Mouse (Mus musculus): ENCODE results near the gene Gm20661. TPM values are rescaled to one million over a fixed set of nuclear protein-coding genes. Genes with fewer than 3 reads are reported as not detected.

Gene Gm20661
- total and polyA plus RNA-seq, 3 experiments = 0.35 to 0.85 TPM; not detected in 1

- TF ChIP-seq ETS1 (IDR thresholded peaks at IDR 0.05; ENCODE audit: low read depth, low read length) = 0 out of 2 replicates have a peak, but pooled peaks have one; percentile 5
- TF ChIP-seq CTCF (IDR thresholded peaks at IDR 0.05 in 2 of 3, conservative IDR thresholded peaks at IDR 0.05 in 1 of 3; ENCODE audit: control insufficient read depth in 1 of 3, insufficient read depth in 1 of 3, low read depth in 2 of 3, low read length in 3 of 3, poor library complexity in 1 of 3, severe bottlenecking in 1 of 3) = no peak
- no peak for TF ChIP-seq KAT2A (conservative IDR thresholded peaks at IDR 0.05; ENCODE audit: low read depth, low read length)
These were observed 33.5 kb upstream of the Gm20661 start (continued) for GRCm38 (mm10) chr9:107949184-107949921.

- peak within 1 kb of the TSS; percentile 90 for H3K9ac ChIP-seq (ENCODE audit: control insufficient read depth, low read depth, low read length, poor library complexity, severe bottlenecking)
- peak; percentile 61 for DNase-seq (ENCODE audit: low read depth, low spot score)
- no peak for TF ChIP-seq POLR2AphosphoS5 (IDR thresholded peaks at IDR 0.05; ENCODE audit: borderline replicate concordance, low read depth, low read length)
- no peak for TF ChIP-seq CHD2 (IDR thresholded peaks at IDR 0.05; ENCODE audit: low read length)
- TF ChIP-seq SMC3 (IDR thresholded peaks at IDR 0.05; ENCODE audit: low read depth, low read length) = no peak
- no peak for TF ChIP-seq ZKSCAN1 (IDR thresholded peaks at IDR 0.05; ENCODE audit: low read depth, low read length)
- TF ChIP-seq ZMIZ1 (IDR thresholded peaks at IDR 0.05; ENCODE audit: low read depth, low read length) = no peak
- no peak for TF ChIP-seq E2F4 (IDR thresholded peaks at IDR 0.05; ENCODE audit: borderline replicate concordance, low read depth, low read length)
- TF ChIP-seq SIN3A (IDR thresholded peaks at IDR 0.05; ENCODE audit: low read length) = 0 out of 2 replicates have a peak, but pooled peaks have one; percentile 32
- 0 out of 2 replicates have a peak, but pooled peaks have one; percentile 18 for TF ChIP-seq MXI1 (IDR thresholded peaks at IDR 0.05; ENCODE audit: low read depth, low read length)
- no peak for TF ChIP-seq JUND (IDR thresholded peaks at IDR 0.05; ENCODE audit: low read depth, low read length)
- TF ChIP-seq NRF1 (IDR thresholded peaks at IDR 0.05; ENCODE audit: insufficient read depth, low read depth, low read length, poor library complexity, severe bottlenecking) = no peak
- no peak for TF ChIP-seq KAT2A (conservative IDR thresholded peaks at IDR 0.05; ENCODE audit: low read depth, low read length)
- TF ChIP-seq ZC3H11A (IDR thresholded peaks at IDR 0.05; ENCODE audit: low read depth, low read length) = no peak
These were observed 33.0 kb upstream of the Gm20661 start, which contains the start of gene Traip for GRCm38 (mm10) chr9:107949922-107950235. Gene Traip, plus strand, starts transcription at chr9:107950136.

GRCm38 (mm10) chr9:107950460-107951355 is 32.1 kb upstream of the Gm20661 start:
- Histone ChIP-seq H3K79me2 (ENCODE audit: control insufficient read depth, insufficient read depth, low read length, poor library complexity) (peaks cover 33% of the 10 kb centered on the region), H3K27me3 (ENCODE audit: control insufficient read depth in 1 of 2, insufficient read depth in 2 of 2, low read length in 2 of 2) (no peaks in the 10 kb centered on the region), H3K36me3 (ENCODE audit: control insufficient read depth in 1 of 2, insufficient read depth in 2 of 2, low read length in 2 of 2) (peaks cover 4 to 12% of the 10 kb centered on the region in 2 experiments; a peak in 2 of 4 replicates), H3K27ac (ENCODE audit: control insufficient read depth, low read depth, low read length) (peak overlapping the region; percentile 71), H3K4me3 (ENCODE audit: control insufficient read depth in 1 of 2, insufficient read depth in 1 of 2, low read depth in 2 of 2, low read length in 2 of 2) (peak overlapping the region; percentile 85 to 96), H3K4me1 (ENCODE audit: control insufficient read depth in 1 of 2, insufficient read depth in 2 of 2, low read length in 2 of 2) (peaks cover 0 to 13% of the 10 kb centered on the region in 2 experiments; a peak in 2 of 4 replicates), H3K9me3 (replicated peaks; ENCODE audit: insufficient read depth, low read length) (no peaks in the 10 kb centered on the region), H3K9ac (ENCODE audit: control insufficient read depth, low read depth, low read length, poor library complexity, severe bottlenecking) (peak overlapping the region; percentile 90)
- DNase-seq (ENCODE audit: low read depth, low spot score) = peak; percentile 95
- TF ChIP-seq KAT2A (conservative IDR thresholded peaks at IDR 0.05; ENCODE audit: low read depth, low read length) (peak; percentile 72; the same call in 1 of the 2 replicates), NELFE (IDR thresholded peaks at IDR 0.05; ENCODE audit: low read depth, low read length) (peak; percentile 95), MXI1 (IDR thresholded peaks at IDR 0.05; ENCODE audit: low read depth, low read length) (peak; percentile 91), USF2 (IDR thresholded peaks at IDR 0.05; ENCODE audit: borderline replicate concordance in 1 of 2, insufficient read depth in 1 of 2, low read depth in 1 of 2, low read length in 2 of 2) (no peak), MYC (IDR thresholded peaks at IDR 0.05; ENCODE audit: low read depth, low read length) (peak; percentile 72; the same call in 1 of the 2 replicates), USF1 (IDR thresholded peaks at IDR 0.05; ENCODE audit: low read depth, low read length) (no peak), GATA1 (IDR thresholded peaks at IDR 0.05; ENCODE audit: low read depth, low read length) (peak; percentile 84), MEF2A (IDR thresholded peaks at IDR 0.05; ENCODE audit: extremely low read depth, insufficient replicate concordance, low read depth, low read length, poor library complexity, severe bottlenecking) (0 out of 2 replicates have a peak, but pooled peaks have one; percentile 18), UBTF (IDR thresholded peaks at IDR 0.05; ENCODE audit: borderline replicate concordance, insufficient read depth, low read depth, low read length) (no peak), RAD21 (IDR thresholded peaks at IDR 0.05; ENCODE audit: low read depth, low read length) (no peak), POLR2A (IDR thresholded peaks at IDR 0.05; ENCODE audit: control insufficient read depth in 1 of 2, insufficient read depth in 1 of 2, low read depth in 1 of 2, low read length in 2 of 2, poor library complexity in 1 of 2) (peak; percentile 67 to 94; a peak in 2 of 4 replicates), POLR2AphosphoS5 (IDR thresholded peaks at IDR 0.05; ENCODE audit: borderline replicate concordance, low read depth, low read length) (no peak), ZMIZ1 (IDR thresholded peaks at IDR 0.05; ENCODE audit: low read depth, low read length) (peak; percentile 90)

More at GRCm38 (mm10) chr9:107949922-107950235, 33.0 kb upstream of the Gm20661 start, which contains the start of gene Traip:
- Histone ChIP-seq H3K79me2 (ENCODE audit: control insufficient read depth, insufficient read depth, low read length, poor library complexity) (peaks cover 31% of the 10 kb centered on the region), H3K27me3 (ENCODE audit: control insufficient read depth in 1 of 2, insufficient read depth in 2 of 2, low read length in 2 of 2) (no peaks in the 10 kb centered on the region), H3K4me1 (ENCODE audit: control insufficient read depth in 1 of 2, insufficient read depth in 2 of 2, low read length in 2 of 2) (peaks cover 0 to 13% of the 10 kb centered on the region in 2 experiments; a peak in 2 of 4 replicates), H3K9me3 (replicated peaks; ENCODE audit: insufficient read depth, low read length) (no peaks in the 10 kb centered on the region), H3K27ac (ENCODE audit: control insufficient read depth, low read depth, low read length) (peak within 1 kb of the TSS; percentile 71), H3K4me3 (ENCODE audit: control insufficient read depth in 1 of 2, insufficient read depth in 1 of 2, low read depth in 2 of 2, low read length in 2 of 2) (peak within 1 kb of the TSS; percentile 85 to 96), H3K36me3 (ENCODE audit: control insufficient read depth in 1 of 2, insufficient read depth in 2 of 2, low read length in 2 of 2) (peaks cover 0 to 12% of the 10 kb centered on the region in 2 experiments; a peak in 2 of 4 replicates)

Data from MEL (cell line).